Comparison of ENCODE assay signal across 17 mouse cellular contexts in the genomic region with DNA sequence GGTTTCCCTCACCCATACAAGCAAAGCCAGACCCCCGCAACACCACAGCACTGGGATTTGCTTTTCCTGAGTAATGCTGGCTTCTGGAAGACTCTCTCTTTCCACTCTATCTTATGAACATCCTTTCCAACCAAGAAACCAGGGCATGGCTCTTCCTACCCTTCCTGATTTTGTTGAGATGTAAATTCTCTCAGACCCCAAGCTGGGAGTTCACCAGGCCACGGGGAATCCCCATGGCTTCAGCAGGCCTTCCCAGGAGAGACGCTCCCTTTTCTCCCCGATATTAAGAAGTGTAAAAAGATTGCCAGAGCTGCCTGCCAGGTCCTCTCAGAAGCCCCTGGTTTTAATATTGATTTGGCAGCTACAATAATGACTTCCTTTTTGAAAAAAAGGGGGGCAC.
"Had no signal": no experiment of that assay in that cellular context is flagged by ENCODE, and none has a peak within 500 bp of the region (broad histone marks: within the 10 kb centered on the region; RNA-seq: fewer than 3 reads in every experiment).

No protein-coding gene starts in this region.

- ATAC-seq: lung, postnatal 0 days; midbrain, embryonic 13.5 days; midbrain, embryonic 15.5 days had no signal

- H3K27ac ChIP-seq: lung, embryonic 15.5 days; macrophage; midbrain, embryonic 13.5 days; midbrain, embryonic 15.5 days; neural tube, embryonic 12.5 days; stomach, embryonic 15.5 days; stomach, postnatal 0 days had no signal

- H3K4me3 ChIP-seq: lung, embryonic 15.5 days; megakaryocyte, embryonic 14.5 days; midbrain, embryonic 13.5 days; midbrain, embryonic 15.5 days; neural tube, embryonic 12.5 days; stomach, embryonic 15.5 days had no signal

- H3K36me3 ChIP-seq: lung, embryonic 15.5 days; midbrain, embryonic 13.5 days; midbrain, embryonic 15.5 days; neural tube, embryonic 12.5 days; stomach, embryonic 15.5 days had no signal

- H3K9ac ChIP-seq: lung, embryonic 15.5 days; midbrain, embryonic 13.5 days; midbrain, embryonic 15.5 days; neural tube, embryonic 12.5 days; stomach, embryonic 15.5 days had no signal

- H3K4me1 ChIP-seq: megakaryocyte, embryonic 14.5 days; midbrain, embryonic 13.5 days; midbrain, embryonic 15.5 days; stomach, embryonic 15.5 days had no signal

- H3K27me3 ChIP-seq: lung, embryonic 15.5 days; megakaryocyte, embryonic 14.5 days; midbrain, embryonic 13.5 days; neural tube, embryonic 12.5 days had no signal

- H3K9me3 ChIP-seq: lung, embryonic 15.5 days; megakaryocyte, embryonic 14.5 days; midbrain, embryonic 13.5 days; midbrain, embryonic 15.5 days; neural tube, embryonic 12.5 days; stomach, embryonic 15.5 days had no signal

- H3K4me2 ChIP-seq: lung, embryonic 15.5 days; midbrain, embryonic 11.5 days; midbrain, embryonic 13.5 days; midbrain, embryonic 15.5 days; neural tube, embryonic 12.5 days; stomach, embryonic 15.5 days had no signal

- DNase-seq: lung, adult 2 months; lung, postnatal 14 days; lung, postnatal 36 days; right cerebral cortex, postnatal 14 days; thymus, adult 2 months; thymus, postnatal 25 days; thymus, postnatal 4 days had no signal
